Mouse (Mus musculus) brain, embryonic 14.5 days (tissue): ENCODE measurements around the gene Auts2.

Experiments used
- CTCF ChIP-seq: fragments of 200-500 bp; IDR thresholded peaks from 2 replicates; pipeline ENCODE4 v1.5.1; 2012; ENCODE audit warnings: inconsistent platforms, mild to moderate bottlenecking, moderate library complexity, borderline replicate concordance; ENCODE audit not compliant: insufficient read depth, insufficient read length; ENCODE audit errors: extremely low read depth
- POLR2A ChIP-seq: fragments of 200-500 bp; IDR thresholded peaks from 2 replicates; pipeline ENCODE4 v1.6.1; 2012; ENCODE audit warnings: mild to moderate bottlenecking, inconsistent platforms, borderline replicate concordance; ENCODE audit not compliant: poor library complexity, insufficient read depth, insufficient read length, severe bottlenecking; ENCODE audit errors: extremely low read depth

- no peak for TF ChIP-seq POLR2A
- no peak for TF ChIP-seq CTCF
These were observed 105.7 kb downstream of the Auts2 start for GRCm38 (mm10) chr5:132437478-132437877.
